Comparison of ENCODE assay signal across 18 mouse cellular contexts in the genomic region with DNA sequence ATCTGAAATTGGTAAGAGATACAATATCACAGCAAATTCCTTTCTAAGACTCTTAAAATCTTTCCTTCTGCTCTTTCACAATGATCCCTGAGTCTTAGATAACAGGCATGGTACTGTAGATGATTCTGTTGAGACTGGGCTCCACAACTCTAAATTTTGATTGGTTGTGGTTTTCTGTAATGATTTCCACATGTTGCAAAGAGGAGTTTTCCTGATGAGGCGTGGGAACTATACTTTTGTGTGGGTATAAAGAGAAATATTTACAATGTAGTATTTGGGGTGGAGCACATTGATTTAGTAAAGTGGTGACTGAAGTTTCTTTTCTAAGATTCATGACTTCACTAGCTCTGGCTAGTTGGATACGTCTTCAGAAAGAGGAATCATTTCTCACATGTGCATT.
"Had no signal": no experiment of that assay in that cellular context is flagged by ENCODE, and none has a peak within 500 bp of the region (broad histone marks: within the 10 kb centered on the region; RNA-seq: fewer than 3 reads in every experiment).

No protein-coding gene starts in this region.

- ATAC-seq: midbrain, embryonic 16.5 days had no signal

- DNase-seq: lung, embryonic 14.5 days; lung, postnatal 10 days; lung, postnatal 4 days; midbrain, embryonic 14.5 days; retina, postnatal 1 day; right cerebral cortex, adult 18-20 months; right cerebral cortex, postnatal 25 days; right cerebral cortex, postnatal 4 days; spleen, adult 18-20 months; thymus, adult 18-20 months; thymus, postnatal 14 days; thymus, postnatal 36 days had no signal

- H3K27ac ChIP-seq: midbrain, embryonic 10.5 days; midbrain, embryonic 12.5 days; neural tube, embryonic 13.5 days; neural tube, embryonic 15.5 days had no signal

- H3K4me3 ChIP-seq: midbrain, embryonic 10.5 days; midbrain, embryonic 12.5 days; myocyte; neural tube, embryonic 13.5 days; neural tube, embryonic 15.5 days had no signal

- H3K9ac ChIP-seq: lung, embryonic 14.5 days; midbrain, embryonic 12.5 days; neural tube, embryonic 13.5 days; neural tube, embryonic 15.5 days had no signal

- H3K27me3 ChIP-seq: midbrain, embryonic 12.5 days; neural tube, embryonic 13.5 days; neural tube, embryonic 15.5 days had no signal

- H3K9me3 ChIP-seq: midbrain, embryonic 10.5 days; midbrain, embryonic 12.5 days; neural tube, embryonic 13.5 days; neural tube, embryonic 15.5 days had no signal

- H3K36me3 ChIP-seq: midbrain, embryonic 10.5 days; midbrain, embryonic 12.5 days; neural tube, embryonic 13.5 days; neural tube, embryonic 15.5 days had no signal

- H3K4me2 ChIP-seq: lung, embryonic 14.5 days; midbrain, embryonic 12.5 days; neural tube, embryonic 13.5 days; neural tube, embryonic 15.5 days had no signal

- H3K4me1 ChIP-seq: midbrain, embryonic 12.5 days; neural tube, embryonic 15.5 days had no signal
